Mouse (Mus musculus) intestine, embryonic 14.5 days (tissue): ENCODE data around the gene Mrpl48. TPM values are rescaled to one million over a fixed set of nuclear protein-coding genes. Genes with fewer than 3 reads are reported as not detected.

ENCODE experiments used
- ATAC-seq: fragments of 200-750 bp; cut with Nextera tagmentation; replicated peaks from 2 replicates; pipeline ENCODE4 v1.8.0; 2017; ENCODE audit warnings: low read depth, moderate number of reproducible peaks, moderate TSS enrichment, moderate library complexity; ENCODE audit not compliant: low FRiP score, low TSS enrichment
- DNase-seq: peaks from one replicate; pipeline ENCODE4 v3.0.0-alpha.2; 2018; ENCODE audit warnings: low spot score
- H3K27ac ChIP-seq: fragments of 300-500 bp; sonication (generic); 2 replicates; pipeline ENCODE4 v1.5.1; 2014; ENCODE audit warnings: low read depth, mild to moderate bottlenecking, control low read depth
- H3K27me3 ChIP-seq: fragments of 300-500 bp; sonication (generic); replicated peaks from 2 replicates; pipeline ENCODE4 v1.6.1; 2014; ENCODE audit warnings: low read length, control low read depth; ENCODE audit not compliant: control insufficient read depth, insufficient read depth
- H3K36me3 ChIP-seq: fragments of 300-500 bp; sonication (generic); 2 replicates; pipeline ENCODE4 v1.6.1; 2014; ENCODE audit warnings: low read length, control low read depth; ENCODE audit not compliant: control insufficient read depth, insufficient read depth
- H3K4me1 ChIP-seq: fragments of 300-500 bp; sonication (generic); replicated peaks from 2 replicates; pipeline ENCODE4 v1.6.1; 2014; ENCODE audit warnings: low read length, control low read depth, mixed read lengths; ENCODE audit not compliant: control insufficient read depth, insufficient read depth
- H3K4me2 ChIP-seq: fragments of 300-500 bp; sonication (generic); 2 replicates; pipeline ENCODE4 v1.6.1; 2014; ENCODE audit warnings: low read length
- H3K4me3 ChIP-seq: fragments of 300-500 bp; sonication (generic); 2 replicates; pipeline ENCODE4 v1.5.1; 2014; ENCODE audit warnings: low read depth, low read length, control low read depth, mixed read lengths
- H3K9ac ChIP-seq: fragments of 300-500 bp; sonication (generic); 2 replicates; pipeline ENCODE4 v1.6.1; 2014; ENCODE audit warnings: mild to moderate bottlenecking, low read length
- H3K9me3 ChIP-seq: fragments of 300-500 bp; sonication (generic); 2 replicates; pipeline ENCODE4 v1.6.1; 2016; ENCODE audit warnings: low read length, control low read depth; ENCODE audit not compliant: control insufficient read depth
- WGBS: fragments of 180-500 bp; shearing (Covaris S2); extraction: QIAGEN DNeasy Blood & Tissue Kit; methylation state at CpG from one replicate; pipeline ENCODE4 v1.1.7; 2014; 5-methylcytosine and 5-hydroxymethylcytosine counted together
- polyA plus RNA-seq: library from polyadenylated mRNA; unstranded; fragments of >200 nt; fragmentation: Nextera tagmentation; extraction: Ambion mirVana; gene quantifications from 2 replicates; pipeline ENCODE4 v1.2.1, GENCODE M21; 2014

Mrpl48 gene
- polyA plus RNA-seq, 1 experiment from 2014 or later, result 89.4 TPM

- Histone ChIP-seq H3K27me3 (no peaks in the 10 kb centered on the region), H3K4me3 (peak within 1 kb of the TSS; percentile 64), H3K9me3 (no peaks in the 10 kb centered on the region), H3K4me2 (peak within 1 kb of the TSS; percentile 56), H3K36me3 (peaks cover 18% of the 10 kb centered on the region), H3K9ac (peak within 1 kb of the TSS; percentile 61), H3K4me1 (peaks cover 6% of the 10 kb centered on the region), H3K27ac (peak within 1 kb of the TSS; percentile 79)
- DNase-seq (peak; percentile 89), ATAC-seq (peak; percentile 99)
- under 1% methylated on average over 33 of the region's 33 CpGs for WGBS
These were observed 71.1 kb downstream of the Mrpl48 start, which contains the start of gene Coa4 for GRCm38 (mm10) chr7:100536804-100537518. Coa4 (plus strand) TSS chr7:100537071.

GRCm38 (mm10) chr7:100535831-100536230 lies 72.3 kb downstream of the Mrpl48 start:
- Histone ChIP-seq H3K27me3 (no peaks in the 10 kb centered on the region), H3K9me3 (no peaks in the 10 kb centered on the region), H3K4me2 (no peak overlapping the region), H3K4me1 (peaks cover 6% of the 10 kb centered on the region), H3K36me3 (peaks cover 18% of the 10 kb centered on the region), H3K27ac (no peak overlapping the region), H3K4me3 (no peak overlapping the region), H3K9ac (no peak overlapping the region)
- 84% methylated on average over 2 of the region's 2 CpGs for WGBS
- no peak for ATAC-seq
- no peak for DNase-seq

- Histone ChIP-seq H3K4me2 (no peak overlapping the region), H3K27ac (no peak overlapping the region), H3K9me3 (no peaks in the 10 kb centered on the region), H3K27me3 (no peaks in the 10 kb centered on the region), H3K9ac (no peak overlapping the region), H3K4me3 (no peak overlapping the region), H3K4me1 (peaks cover 6% of the 10 kb centered on the region), H3K36me3 (peaks cover 6% of the 10 kb centered on the region)
- DNase-seq, result no peak
- no peak for ATAC-seq
- WGBS, result 76% methylated on average over 3 of the region's 3 CpGs
These were observed 73.9 kb downstream of the Mrpl48 start for GRCm38 (mm10) chr7:100534216-100534615.

GRCm38 (mm10) chr7:100533503-100533902 lies 74.6 kb downstream of the Mrpl48 start:
- peaks cover 6% of the 10 kb centered on the region for H3K4me1 ChIP-seq
- 0 out of 2 replicates have a peak overlapping the region, but pooled peaks have one; percentile 47 for H3K27ac ChIP-seq
- no peak overlapping the region for H3K9ac ChIP-seq
- no peaks in the 10 kb centered on the region for H3K36me3 ChIP-seq
- H3K4me2 ChIP-seq, result no peak overlapping the region
- DNase-seq, result no peak
- WGBS, result 25% methylated on average over 2 of the region's 2 CpGs
- no peaks in the 10 kb centered on the region for H3K27me3 ChIP-seq
- H3K4me3 ChIP-seq, result no peak overlapping the region
- ATAC-seq, result no peak
- no peaks in the 10 kb centered on the region for H3K9me3 ChIP-seq

- peaks cover 6% of the 10 kb centered on the region for H3K4me1 ChIP-seq
- H3K27me3 ChIP-seq, result no peaks in the 10 kb centered on the region
- ATAC-seq, result no peak
- no peak overlapping the region for H3K9ac ChIP-seq
- no peak overlapping the region for H3K4me2 ChIP-seq
- no peak overlapping the region for H3K4me3 ChIP-seq
- H3K9me3 ChIP-seq, result no peaks in the 10 kb centered on the region
- no peak for DNase-seq
- no peaks in the 10 kb centered on the region for H3K36me3 ChIP-seq
- WGBS, result 87% methylated on average over 5 of the region's 5 CpGs
- H3K27ac ChIP-seq, result no peak overlapping the region
These were observed 77.3 kb downstream of the Mrpl48 start for GRCm38 (mm10) chr7:100530766-100531165.

- DNase-seq (no peak), ATAC-seq (no peak)
- 65% methylated on average over 8 of the region's 8 CpGs for WGBS
- Histone ChIP-seq H3K9me3 (no peaks in the 10 kb centered on the region), H3K36me3 (no peaks in the 10 kb centered on the region), H3K4me2 (no peak overlapping the region), H3K4me3 (no peak overlapping the region), H3K27me3 (no peaks in the 10 kb centered on the region), H3K9ac (no peak overlapping the region), H3K27ac (no peak overlapping the region), H3K4me1 (no peaks in the 10 kb centered on the region)
These were observed 83.4 kb downstream of the Mrpl48 start for GRCm38 (mm10) chr7:100524669-100525068.

- WGBS, result 75% methylated on average over 3 of the region's 3 CpGs
- Histone ChIP-seq H3K9ac (no peak overlapping the region), H3K27me3 (no peaks in the 10 kb centered on the region), H3K4me2 (no peak overlapping the region), H3K4me1 (no peaks in the 10 kb centered on the region), H3K4me3 (no peak overlapping the region), H3K27ac (no peak overlapping the region), H3K9me3 (no peaks in the 10 kb centered on the region), H3K36me3 (no peaks in the 10 kb centered on the region)
- no peak for DNase-seq
- ATAC-seq, result no peak
These were observed 85.9 kb downstream of the Mrpl48 start for GRCm38 (mm10) chr7:100522222-100522621.

- ATAC-seq, result peak; percentile 47; the same call in 1 of the 2 replicates
- Histone ChIP-seq H3K4me1 (no peaks in the 10 kb centered on the region), H3K27ac (no peak overlapping the region), H3K36me3 (no peaks in the 10 kb centered on the region), H3K9me3 (no peaks in the 10 kb centered on the region), H3K9ac (no peak overlapping the region), H3K27me3 (no peaks in the 10 kb centered on the region), H3K4me2 (peak overlapping the region; percentile 18; the same call in 1 of the 2 replicates), H3K4me3 (no peak overlapping the region)
- DNase-seq, result peak; percentile 95
- WGBS, result 18% methylated on average over 10 of the region's 10 CpGs
These were observed 87.3 kb downstream of the Mrpl48 start for GRCm38 (mm10) chr7:100520663-100521285.
